In genomic region chrX:73479656-73480055, GRCm38 (mm10) we compare ENCODE assay signal across 17 mouse cellular contexts. TPM values are rescaled to one million over a fixed set of nuclear protein-coding genes. Genes with fewer than 3 reads are reported as not detected.
DNase-seq lines count a peak whose midpoint lies in the region; ATAC-seq lines count a peak whose summit lies in the region.
"Had no signal": no experiment of that assay in that cellular context is flagged by ENCODE, and none has a peak within 500 bp of the region (broad histone marks: within the 10 kb centered on the region; RNA-seq: fewer than 3 reads in every experiment).

No protein-coding gene starts in this region.

- peak overlapping the region; percentile 56 for H3K27ac ChIP-seq in heart, embryonic 15.5 days
- no peak overlapping the region for H3K27ac ChIP-seq in heart, embryonic 11.5 days (ENCODE audit: low read depth, low read length)
- H3K27ac ChIP-seq in lung, embryonic 16.5 days (ENCODE audit: low read length): peak overlapping the region; percentile 88
- H3K27ac ChIP-seq in limb, embryonic 10.5 days: peak overlapping the region; percentile 50
- no peak overlapping the region for H3K27ac ChIP-seq in forebrain, embryonic 12.5 days
- H3K27ac ChIP-seq: hindbrain, postnatal 0 days; liver, embryonic 15.5 days; midbrain, embryonic 12.5 days; neural tube, embryonic 13.5 days had no signal

- H3K4me1 ChIP-seq in heart, embryonic 15.5 days (replicated peaks): peaks cover 3% of the 10 kb centered on the region
- peaks cover 2% of the 10 kb centered on the region; the same call in 1 of the 2 replicates for H3K4me1 ChIP-seq in heart, embryonic 11.5 days (ENCODE audit: control insufficient read depth, insufficient read depth, low read length)
- H3K4me1 ChIP-seq in lung, embryonic 16.5 days (replicated peaks; ENCODE audit: control insufficient read depth, insufficient read depth, low read length): peaks cover 33% of the 10 kb centered on the region
- peaks cover 39% of the 10 kb centered on the region for H3K4me1 ChIP-seq in limb, embryonic 10.5 days
- no peaks in the 10 kb centered on the region for H3K4me1 ChIP-seq in forebrain, embryonic 12.5 days
- H3K4me1 ChIP-seq: midbrain, embryonic 12.5 days; neural tube, embryonic 13.5 days had no signal

- ATAC-seq in heart, embryonic 15.5 days (replicated peaks; ENCODE audit: insufficient number of reproducible peaks, insufficient read depth, low FRiP score, low read depth): no peak
- ATAC-seq in heart, embryonic 11.5 days (replicated peaks; ENCODE audit: insufficient number of reproducible peaks, low FRiP score, low TSS enrichment): no peak
- peak; percentile 42 for ATAC-seq in lung, embryonic 16.5 days (ENCODE audit: low read depth)
- ATAC-seq in forebrain, embryonic 12.5 days (ENCODE audit: low FRiP score): no peak
- ATAC-seq: forebrain, embryonic 16.5 days; hindbrain, postnatal 0 days; Patski had no signal

- no peak overlapping the region for H3K9ac ChIP-seq in heart, embryonic 15.5 days
- H3K9ac ChIP-seq in heart, embryonic 11.5 days (ENCODE audit: low read depth, low read length): no peak overlapping the region
- H3K9ac ChIP-seq in lung, embryonic 16.5 days (ENCODE audit: low read length): no peak overlapping the region
- no peak overlapping the region for H3K9ac ChIP-seq in forebrain, embryonic 12.5 days
- H3K9ac ChIP-seq: liver, embryonic 15.5 days; midbrain, embryonic 12.5 days; neural tube, embryonic 13.5 days had no signal

- no peak for DNase-seq in lung, adult 18-20 months
- DNase-seq in limb, embryonic 10.5 days (ENCODE audit: low spot score): no peak
- no peak for DNase-seq in thymus, postnatal 10 days (ENCODE audit: low spot score in 2 of 2)
- DNase-seq in thymus, postnatal 14 days: no peak
- DNase-seq: adrenal gland, adult 8-10 months; embryo, embryonic 11 days; right cerebral cortex, adult 18-20 months had no signal

- H3K27me3 ChIP-seq in heart, embryonic 15.5 days: peaks cover 3% of the 10 kb centered on the region; the same call in 1 of the 2 replicates
- H3K27me3 ChIP-seq in heart, embryonic 11.5 days (ENCODE audit: control insufficient read depth, insufficient read depth, low read length): peaks cover 25% of the 10 kb centered on the region
- no peaks in the 10 kb centered on the region for H3K27me3 ChIP-seq in lung, embryonic 16.5 days (ENCODE audit: control insufficient read depth, insufficient read depth, low read depth, low read length)
- peaks cover 98% of the 10 kb centered on the region for H3K27me3 ChIP-seq in limb, embryonic 10.5 days (ENCODE audit: low read depth, poor library complexity, severe bottlenecking)
- H3K27me3 ChIP-seq in forebrain, embryonic 12.5 days: peaks cover 20% of the 10 kb centered on the region
- H3K27me3 ChIP-seq: neural tube, embryonic 13.5 days; Patski had no signal

- H3K36me3 ChIP-seq in heart, embryonic 15.5 days: no peaks in the 10 kb centered on the region
- no peaks in the 10 kb centered on the region for H3K36me3 ChIP-seq in heart, embryonic 11.5 days (ENCODE audit: control insufficient read depth, insufficient read depth, low read length)
- no peaks in the 10 kb centered on the region for H3K36me3 ChIP-seq in lung, embryonic 16.5 days (ENCODE audit: control insufficient read depth, insufficient read depth, low read length)
- no peaks in the 10 kb centered on the region for H3K36me3 ChIP-seq in limb, embryonic 10.5 days
- H3K36me3 ChIP-seq in forebrain, embryonic 12.5 days (replicated peaks): no peaks in the 10 kb centered on the region
- H3K36me3 ChIP-seq: liver, embryonic 15.5 days; midbrain, embryonic 12.5 days; neural tube, embryonic 13.5 days had no signal

- no peak overlapping the region for H3K4me3 ChIP-seq in heart, embryonic 15.5 days
- H3K4me3 ChIP-seq in heart, embryonic 11.5 days (ENCODE audit: low read depth, low read length): no peak overlapping the region
- H3K4me3 ChIP-seq in lung, embryonic 16.5 days (ENCODE audit: low read length): no peak overlapping the region
- no peak overlapping the region for H3K4me3 ChIP-seq in limb, embryonic 10.5 days
- H3K4me3 ChIP-seq in forebrain, embryonic 12.5 days (replicated peaks): no peak overlapping the region
- H3K4me3 ChIP-seq: liver, embryonic 15.5 days; midbrain, embryonic 12.5 days; neural tube, embryonic 13.5 days had no signal

- no peak overlapping the region for H3K4me2 ChIP-seq in heart, embryonic 15.5 days
- H3K4me2 ChIP-seq in heart, embryonic 11.5 days: no peak overlapping the region
- no peak overlapping the region for H3K4me2 ChIP-seq in lung, embryonic 16.5 days (ENCODE audit: low read depth, low read length)
- H3K4me2 ChIP-seq in forebrain, embryonic 12.5 days: no peak overlapping the region
- H3K4me2 ChIP-seq: liver, embryonic 15.5 days; midbrain, embryonic 12.5 days; neural tube, embryonic 13.5 days had no signal

- H3K9me3 ChIP-seq in heart, embryonic 15.5 days (replicated peaks): no peaks in the 10 kb centered on the region
- no peaks in the 10 kb centered on the region for H3K9me3 ChIP-seq in heart, embryonic 11.5 days (replicated peaks; ENCODE audit: control insufficient read depth, low read length)
- no peaks in the 10 kb centered on the region for H3K9me3 ChIP-seq in lung, embryonic 16.5 days (ENCODE audit: control insufficient read depth, low read length)
- no peaks in the 10 kb centered on the region for H3K9me3 ChIP-seq in limb, embryonic 10.5 days (replicated peaks)
- H3K9me3 ChIP-seq in forebrain, embryonic 12.5 days: no peaks in the 10 kb centered on the region
- H3K9me3 ChIP-seq: liver, embryonic 15.5 days; midbrain, embryonic 12.5 days; neural tube, embryonic 13.5 days had no signal

RNA-seq across cellular contexts. Expression of gene Bgn, which starts 3.7 kb away (rescaled TPM):
- 110 and 151 TPM in 2 replicates for polyA plus RNA-seq in heart, embryonic 15.5 days (2015; fragmentation: Nextera tagmentation; extraction: Ambion mirVana)
- 59.2 and 68.0 TPM in 2 replicates for polyA plus RNA-seq in heart, embryonic 11.5 days (2014; fragmentation: Nextera tagmentation; extraction: Ambion mirVana)
- 206 and 225 TPM in 2 replicates for polyA plus RNA-seq in lung, embryonic 16.5 days (2015; fragmentation: Nextera tagmentation; extraction: Ambion mirVana)
- polyA plus RNA-seq in limb, embryonic 10.5 days (2016; fragmentation: Nextera tagmentation; extraction: Ambion mirVana): 7.9 and 11.5 TPM in 2 replicates
- polyA plus RNA-seq in forebrain, embryonic 12.5 days (2016; fragmentation: Nextera tagmentation; extraction: Ambion mirVana): 21.4 and 21.5 TPM in 2 replicates

RNA-seq across cellular contexts. Expression of gene Haus7, which starts 20.8 kb away (rescaled TPM):
- 40.3 and 41.3 TPM in 2 replicates for polyA plus RNA-seq in heart, embryonic 15.5 days (2015; fragmentation: Nextera tagmentation; extraction: Ambion mirVana)
- 72.7 and 82.8 TPM in 2 replicates for polyA plus RNA-seq in heart, embryonic 11.5 days (2014; fragmentation: Nextera tagmentation; extraction: Ambion mirVana)
- polyA plus RNA-seq in lung, embryonic 16.5 days (2015; fragmentation: Nextera tagmentation; extraction: Ambion mirVana): 54.2 and 54.4 TPM in 2 replicates
- 98.4 and 102 TPM in 2 replicates for polyA plus RNA-seq in limb, embryonic 10.5 days (2016; fragmentation: Nextera tagmentation; extraction: Ambion mirVana)
- polyA plus RNA-seq in forebrain, embryonic 12.5 days (2016; fragmentation: Nextera tagmentation; extraction: Ambion mirVana): 68.2 and 72.9 TPM in 2 replicates

RNA-seq across cellular contexts. Expression of gene Atp2b3, which starts 23.2 kb away (rescaled TPM):
- 0.18 and 0.25 TPM in 2 replicates for polyA plus RNA-seq in heart, embryonic 15.5 days (2015; fragmentation: Nextera tagmentation; extraction: Ambion mirVana)
- polyA plus RNA-seq in heart, embryonic 11.5 days (2014; fragmentation: Nextera tagmentation; extraction: Ambion mirVana): 0.10 and 0.25 TPM in 2 replicates
- 0.11 TPM in 1 of 2 replicates, not detected in the other for polyA plus RNA-seq in lung, embryonic 16.5 days (2015; fragmentation: Nextera tagmentation; extraction: Ambion mirVana)
- polyA plus RNA-seq in limb, embryonic 10.5 days (2016; fragmentation: Nextera tagmentation; extraction: Ambion mirVana): 0.05 and 0.06 TPM in 2 replicates
- 0.74 and 0.78 TPM in 2 replicates for polyA plus RNA-seq in forebrain, embryonic 12.5 days (2016; fragmentation: Nextera tagmentation; extraction: Ambion mirVana)

RNA-seq across cellular contexts. Expression of gene Trex2, which starts 44.5 kb away (rescaled TPM):
- not detected in 2 replicates for polyA plus RNA-seq in heart, embryonic 15.5 days (2015; fragmentation: Nextera tagmentation; extraction: Ambion mirVana)
- not detected in 2 replicates for polyA plus RNA-seq in heart, embryonic 11.5 days (2014; fragmentation: Nextera tagmentation; extraction: Ambion mirVana)
- polyA plus RNA-seq in lung, embryonic 16.5 days (2015; fragmentation: Nextera tagmentation; extraction: Ambion mirVana): not detected in 2 replicates
- polyA plus RNA-seq in limb, embryonic 10.5 days (2016; fragmentation: Nextera tagmentation; extraction: Ambion mirVana): not detected in 2 replicates
- polyA plus RNA-seq in forebrain, embryonic 12.5 days (2016; fragmentation: Nextera tagmentation; extraction: Ambion mirVana): not detected in 2 replicates
- polyA plus RNA-seq: forebrain, embryonic 16.5 days; hindbrain, postnatal 0 days; liver, embryonic 15.5 days; midbrain, embryonic 12.5 days; neural tube, embryonic 13.5 days; Patski had no signal

Comparison
In these comparisons a context has a peak if more than half of its experiments do, and no peak if none do; other contexts are left out.
1. H3K27ac ChIP-seq: peak in heart, embryonic 15.5 days (single experiment), lung, embryonic 16.5 days (single experiment) and limb, embryonic 10.5 days (single experiment); none in heart, embryonic 11.5 days (single experiment) and forebrain, embryonic 12.5 days (single experiment).